Mouse (Mus musculus) embryo, embryonic 11.5 days (tissue): ENCODE data around the gene Large1.
"Not testable (repeated sequence)": the region's sequence is repeated elsewhere in the genome, so short reads cannot be mapped to it uniquely, and the experiment has no call there.

Source experiments
- DNase-seq: peaks from one replicate; pipeline ENCODE4 v3.0.0-alpha.2; 2012; ENCODE audit warnings: low read depth, low spot score

Gene Large1

DNA sequence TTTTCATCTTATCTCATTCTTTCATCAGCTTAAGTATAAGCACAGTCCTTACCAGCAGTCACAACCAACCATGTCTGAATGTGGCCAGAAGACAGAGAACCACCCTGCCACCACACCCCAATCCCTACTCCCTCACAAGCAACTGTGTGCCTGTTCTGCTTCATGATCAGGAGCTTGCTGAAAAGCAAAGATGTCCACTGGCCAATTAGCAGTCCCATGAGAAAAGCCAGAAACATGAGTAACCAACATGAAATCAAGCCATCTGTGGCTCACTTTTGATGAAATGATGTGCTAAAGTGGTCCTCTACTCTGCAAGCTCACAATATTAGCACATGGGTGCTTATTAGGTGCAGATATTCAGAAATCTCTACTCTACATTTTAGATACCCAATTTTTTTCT is 57.8 kb downstream of the Large1 start:
- DNase-seq, result no peak

DNA sequence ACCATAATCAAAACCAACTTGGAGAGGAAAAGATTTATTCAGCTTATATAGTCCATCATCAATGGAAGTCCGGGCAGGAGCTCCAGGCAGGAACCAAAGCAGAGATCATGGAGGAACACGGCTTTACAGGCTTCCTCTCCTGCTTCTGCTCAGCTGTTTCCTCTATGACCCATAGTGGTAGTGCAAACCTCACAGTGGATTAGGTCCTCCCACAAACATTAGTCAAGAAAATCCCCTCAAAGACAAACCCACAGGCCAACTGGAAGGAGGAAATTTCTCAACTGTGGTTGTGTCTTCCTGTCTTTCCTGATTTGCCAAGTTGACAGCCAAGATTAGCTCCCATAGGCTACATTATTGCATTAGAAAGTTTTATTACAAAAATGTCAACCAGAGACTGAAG is 59.7 kb downstream of the Large1 start:
- no peak for DNase-seq

DNA sequence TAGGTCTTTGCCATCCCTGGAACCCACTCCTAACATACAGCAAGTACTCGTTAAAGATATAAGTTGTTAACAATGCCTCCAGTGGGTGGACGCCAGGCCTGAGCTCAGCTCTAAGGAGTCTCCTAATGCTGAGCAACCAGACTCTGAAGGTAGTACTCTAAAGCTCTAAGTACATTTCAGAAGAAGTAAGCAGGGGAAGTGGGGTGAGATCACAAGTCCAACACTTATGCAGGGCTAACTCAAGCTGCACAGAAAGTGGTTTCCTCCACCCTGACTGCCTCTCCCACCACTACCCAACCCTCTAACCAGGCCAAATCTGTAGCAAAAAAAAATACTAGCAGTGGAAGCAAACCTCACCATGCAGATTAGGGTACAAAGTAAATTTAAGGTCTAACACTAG is 61.7 kb downstream of the Large1 start:
- no peak for DNase-seq

DNA sequence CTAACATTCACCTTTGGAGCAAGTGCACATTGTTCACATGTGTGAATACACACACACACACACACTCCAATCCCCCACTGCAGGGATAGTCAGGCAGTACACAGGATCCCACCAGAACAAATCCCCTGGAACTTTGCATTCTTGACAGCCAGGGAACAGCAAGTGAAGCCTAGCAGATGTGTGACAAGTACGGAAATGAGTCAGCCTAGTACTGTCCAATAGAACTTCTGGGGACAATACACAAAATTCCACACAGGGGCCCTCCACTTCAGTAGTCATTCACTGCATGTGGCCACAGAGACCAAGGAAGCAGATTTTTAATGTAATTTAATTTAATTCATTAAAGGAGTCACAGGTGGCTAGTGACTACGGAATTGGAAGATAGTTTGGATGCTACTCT is 62.7 kb downstream of the Large1 start:
- DNase-seq, result no peak

DNA sequence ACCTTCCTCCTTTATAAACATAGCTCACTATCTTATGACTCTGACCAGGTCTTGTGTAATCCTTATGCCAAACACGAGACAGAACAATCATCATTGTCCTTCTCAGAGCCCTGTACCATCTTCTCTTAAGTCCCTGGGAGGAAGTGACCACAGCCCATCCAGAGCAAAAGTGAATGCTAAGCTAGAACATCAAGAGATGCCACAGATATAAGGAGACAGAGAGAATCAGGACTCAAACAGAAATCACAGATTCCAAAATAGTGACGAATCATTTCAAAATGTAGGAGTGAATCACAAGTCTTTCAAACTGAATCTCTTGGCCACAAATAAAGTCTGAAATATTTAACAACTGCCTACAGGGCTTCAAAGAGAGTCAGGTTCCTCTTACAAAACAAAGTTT is 63.5 kb downstream of the Large1 start:
- no peak for DNase-seq

DNA sequence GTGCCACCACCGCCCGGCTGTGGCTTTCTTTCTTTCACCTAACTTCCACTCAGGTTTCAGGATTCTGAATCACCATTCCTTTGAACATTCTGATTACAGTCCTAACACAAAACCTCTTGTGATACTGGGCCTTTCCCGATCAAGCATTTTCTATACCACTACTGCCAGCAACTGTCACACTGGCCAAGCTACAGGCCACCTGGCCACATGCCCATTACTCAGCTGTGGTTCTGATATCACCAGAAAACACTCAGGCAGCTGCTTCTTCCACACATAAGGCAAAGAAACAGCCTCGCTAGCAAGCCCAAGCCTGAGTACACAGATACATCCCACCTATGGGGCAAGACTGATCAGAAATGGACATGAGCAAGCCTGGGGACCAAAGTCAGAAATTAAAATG is 71.3 kb downstream of the Large1 start:
- no peak for DNase-seq

DNA sequence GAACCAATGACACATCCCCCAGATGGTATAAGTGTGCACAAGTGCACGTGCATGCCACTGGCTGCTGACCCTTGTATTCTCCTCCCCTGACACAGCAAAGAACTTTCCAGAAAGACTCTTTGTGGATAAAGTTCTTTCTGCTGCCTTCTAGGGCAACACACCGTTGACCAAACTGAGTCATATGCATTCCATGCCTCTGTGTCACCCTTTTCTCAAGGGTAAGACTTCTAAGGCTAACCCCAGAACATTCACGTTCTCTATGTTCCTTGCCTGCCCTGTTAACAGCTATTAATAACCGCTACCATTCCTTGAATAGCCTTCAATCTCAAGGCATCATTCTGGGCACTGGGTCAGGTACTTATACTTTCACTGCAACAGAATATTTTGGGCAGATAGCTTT is 77.3 kb downstream of the Large1 start:
- no peak for DNase-seq

DNA sequence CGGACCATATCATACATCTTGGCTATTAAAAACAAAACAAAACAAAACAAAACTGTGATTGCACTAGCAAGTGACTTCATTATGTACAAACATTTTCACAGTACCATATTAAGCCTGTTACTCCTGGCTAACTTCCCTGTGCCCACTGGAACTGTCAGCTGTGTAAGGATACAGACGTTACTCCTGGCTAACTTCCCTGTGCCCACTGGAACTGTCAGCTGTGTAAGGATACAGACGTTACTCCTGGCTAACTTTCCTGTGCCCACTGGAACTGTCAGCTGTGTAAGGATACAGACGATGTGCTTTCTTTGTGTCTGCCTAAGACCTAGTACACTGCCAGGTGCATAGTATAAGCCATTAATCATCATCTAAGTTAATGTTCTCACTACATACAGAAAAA is 77.9 kb downstream of the Large1 start:
- DNase-seq, result not testable (repeated sequence)

DNA sequence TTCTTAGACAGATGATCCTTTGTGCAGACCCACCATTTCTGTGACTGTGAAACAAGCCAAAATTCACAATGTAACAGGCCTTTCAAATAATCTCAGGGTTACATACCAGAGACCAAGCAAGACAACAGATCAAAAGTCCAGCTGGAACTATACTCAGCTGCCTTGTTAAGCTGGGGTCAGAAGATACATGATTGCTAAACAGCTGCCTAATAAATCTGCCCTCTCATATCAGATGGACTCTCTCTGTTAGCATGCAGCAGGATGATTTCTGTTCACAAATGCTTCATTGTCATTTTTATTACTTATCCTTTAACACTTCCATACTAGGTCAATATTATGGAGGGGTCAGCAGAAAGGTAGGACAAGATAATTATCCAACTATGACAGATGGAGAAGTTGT is 80.2 kb downstream of the Large1 start:
- no peak for DNase-seq

GRCm38 (mm10) chr8:73270991-73271390 is 82.3 kb downstream of the Large1 start:
- DNase-seq, result no peak

- DNase-seq, result no peak
Measured at GRCm38 (mm10) chr8:73257981-73258380, 95.4 kb downstream of the Large1 start.

GRCm38 (mm10) chr8:73244186-73244585 is 109.2 kb downstream of the Large1 start:
- DNase-seq, result no peak

DNA sequence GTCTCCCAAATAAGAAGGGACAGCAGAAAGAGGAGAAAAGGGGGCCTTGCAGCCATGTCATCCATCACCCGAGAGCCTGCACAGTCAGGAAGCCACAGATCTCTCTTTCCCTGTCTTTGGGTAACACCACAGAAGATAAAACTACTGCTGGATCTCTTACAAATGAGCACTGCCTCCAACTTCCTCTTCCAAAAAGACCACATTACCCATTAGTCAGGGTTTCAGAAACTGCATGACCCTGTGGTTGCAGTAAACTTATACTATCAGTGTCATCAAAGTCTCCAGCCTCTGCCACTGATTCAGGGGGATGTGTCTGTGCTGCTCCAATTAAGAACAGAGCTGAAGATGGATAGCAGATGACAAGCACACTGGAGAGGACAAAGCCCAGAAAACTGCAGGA is 111.3 kb downstream of the Large1 start:
- no peak for DNase-seq

- no peak for DNase-seq
Measured at GRCm38 (mm10) chr8:73234209-73234608, 119.1 kb downstream of the Large1 start.

- peak; percentile 23 for DNase-seq
Measured at GRCm38 (mm10) chr8:73233358-73234041, 119.8 kb downstream of the Large1 start.

DNA sequence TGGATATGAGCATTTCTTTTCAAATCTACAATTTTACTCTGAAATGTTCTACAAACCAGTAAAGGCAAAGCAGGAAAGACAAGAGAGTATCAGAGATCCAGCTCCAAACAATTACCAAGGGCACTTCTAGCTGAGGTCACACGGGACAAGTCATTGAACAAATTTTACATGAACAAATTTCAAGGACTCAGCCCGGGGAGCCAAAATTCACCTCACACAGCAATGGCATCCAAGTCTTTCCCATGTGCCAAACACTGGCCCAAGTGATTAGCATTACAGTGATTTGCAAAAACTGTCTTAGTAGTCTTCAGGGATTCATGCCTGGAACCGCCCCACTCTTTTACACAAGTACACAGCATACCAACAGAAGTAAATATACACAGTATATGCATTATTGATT is 126.5 kb downstream of the Large1 start:
- DNase-seq, result no peak

DNA sequence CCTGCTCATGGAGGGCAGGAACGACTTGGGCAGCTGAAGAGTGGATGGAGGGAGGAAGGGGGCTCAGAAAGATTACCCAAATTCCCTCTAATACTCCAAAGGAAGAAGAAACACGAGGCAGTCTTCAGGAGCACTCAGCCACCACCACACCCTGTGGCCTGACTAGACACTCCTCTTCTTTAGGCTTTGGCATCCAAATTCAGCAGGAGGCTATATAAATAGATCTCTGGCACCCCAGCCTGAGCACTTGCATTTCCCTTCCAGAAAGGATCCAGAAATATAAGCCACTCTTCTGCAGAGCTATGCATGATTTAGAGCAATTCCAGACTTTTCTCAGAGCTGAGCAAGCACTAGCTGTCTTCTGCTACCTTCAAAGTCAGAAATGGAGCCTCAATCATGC is 127.7 kb downstream of the Large1 start:
- no peak for DNase-seq

DNA sequence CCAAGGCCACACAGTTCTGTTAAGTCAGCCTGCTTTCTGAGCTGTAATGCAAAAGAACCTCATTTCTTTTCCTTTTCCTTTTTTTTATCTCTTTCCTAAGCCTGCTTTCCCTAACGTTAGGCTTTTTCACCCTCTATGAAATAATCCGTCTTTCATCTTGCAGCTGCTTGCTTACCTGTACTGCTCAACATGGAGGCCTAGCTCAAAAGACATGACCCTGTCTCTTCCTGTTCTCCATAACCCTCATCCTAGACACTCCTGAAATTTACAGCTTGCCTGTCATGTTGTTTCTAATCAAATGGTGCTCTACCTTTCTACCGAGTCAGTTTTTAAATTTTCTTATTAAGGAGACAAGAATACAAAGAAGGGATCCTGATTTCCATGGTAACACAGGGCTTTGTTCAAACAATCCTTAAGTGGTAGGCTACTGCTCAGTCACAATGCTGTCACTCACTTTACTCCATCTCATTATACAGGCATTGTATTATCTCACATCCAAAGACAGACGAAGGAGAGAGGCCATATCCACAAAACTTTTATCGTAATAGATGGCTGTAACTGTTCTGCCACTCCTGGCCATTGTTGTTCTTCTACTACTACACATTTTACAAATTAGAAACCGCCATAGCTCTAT is 134.0 kb downstream of the Large1 start:
- no peak for DNase-seq

DNA sequence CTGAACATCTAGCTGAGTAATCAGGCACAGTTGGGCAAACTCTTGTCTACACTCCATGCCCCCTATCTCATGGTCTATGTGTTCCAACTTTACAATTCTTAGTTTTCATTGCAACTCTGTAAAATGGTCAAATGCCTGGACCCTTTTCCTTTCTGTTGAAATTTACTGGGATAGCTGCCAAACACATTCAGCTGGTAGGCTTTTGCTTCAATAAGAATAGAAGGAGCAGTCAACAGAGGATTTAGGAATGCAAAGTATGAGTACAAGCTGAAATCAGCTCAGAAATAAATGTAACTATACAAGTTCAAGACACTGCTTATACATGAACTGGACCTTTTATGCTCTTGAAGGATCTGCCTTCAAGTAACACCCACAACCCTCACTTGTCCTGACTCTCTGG is 146.5 kb downstream of the Large1 start:
- DNase-seq, result no peak

GRCm38 (mm10) chr8:73201854-73202253 is 151.5 kb downstream of the Large1 start:
- DNase-seq, result no peak

DNA sequence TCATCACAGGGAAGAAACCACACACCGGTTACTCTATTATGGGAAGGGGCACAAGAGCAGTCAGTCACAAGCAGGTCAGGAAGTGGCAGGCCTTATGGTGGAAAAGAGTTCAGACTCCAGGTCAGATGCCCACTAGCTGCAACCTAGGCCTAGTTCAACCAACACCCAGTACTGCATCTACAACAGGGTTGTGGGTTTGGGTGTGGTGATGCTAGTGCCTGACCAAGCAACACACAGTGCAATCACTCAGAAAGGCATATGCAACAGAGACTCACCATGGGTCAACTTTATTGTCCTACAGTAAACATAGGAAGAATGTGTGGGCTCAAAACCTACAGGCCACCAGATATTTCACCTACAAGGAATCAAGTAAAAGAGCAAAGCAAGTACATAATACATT is 155.6 kb downstream of the Large1 start:
- no peak for DNase-seq

- no peak for DNase-seq
Measured at GRCm38 (mm10) chr8:73188684-73189083, 164.7 kb downstream of the Large1 start.

GRCm38 (mm10) chr8:73187381-73187780 is 166.0 kb downstream of the Large1 start:
- no peak for DNase-seq

GRCm38 (mm10) chr8:73178434-73178833 is 174.9 kb downstream of the Large1 start:
- DNase-seq, result peak; percentile 2
